Mouse (Mus musculus) hematopoietic stem cell, adult 5-6 weeks (primary cell): ENCODE data around the gene Pik3ca. TPM values are rescaled to one million over a fixed set of nuclear protein-coding genes. Genes with fewer than 3 reads are reported as not detected.
A peak's percentile ranks its signal among the peaks of the same experiment; 100 is the strongest.

ENCODE experiments used
- ATAC-seq, 2 experiments: fragments of 125-278 bp in 1 of 2; replicated peaks in 1 of 2; 2 replicates each; pipeline ENCODE4 v1.8.0; 2016 to 2017; ENCODE audit warnings: inconsistent platforms in 2 of 2, mild to moderate bottlenecking in 2 of 2, moderate number of reproducible peaks in 2 of 2, low read depth in 1 of 2, moderate TSS enrichment in 1 of 2; ENCODE audit not compliant: low FRiP score in 2 of 2, poor library complexity in 2 of 2, severe bottlenecking in 2 of 2, insufficient read depth in 1 of 2, low TSS enrichment in 1 of 2
- total RNA-seq: library from RNA; stranded (forward); fragments of 172-1452, 232-1000 nt; gene quantifications from 2 replicates; pipeline ENCODE4 v1.2.3, GENCODE M21; 2017

The Pik3ca gene
- total RNA-seq, 1 experiment from 2014 or later = 39.6 TPM

DNA sequence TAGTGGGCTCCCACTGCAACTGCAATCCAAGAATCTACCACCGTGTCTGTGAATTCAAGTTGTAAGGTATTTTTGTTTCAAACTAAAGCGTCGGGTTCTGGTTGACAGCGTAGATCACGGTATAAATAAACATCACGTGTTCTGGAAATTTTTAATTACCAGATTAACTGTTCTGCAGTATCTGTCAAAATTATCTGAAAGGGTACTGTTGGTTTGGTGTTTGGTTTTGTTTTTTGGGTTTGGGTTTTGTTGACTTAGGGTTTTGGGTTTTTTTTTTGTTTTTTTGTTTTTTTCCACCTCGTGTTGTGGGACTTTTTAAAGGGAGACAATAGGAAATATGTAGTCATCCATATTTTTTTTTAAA, 686 bp downstream of the Pik3ca start:
- ATAC-seq = no peak

DNA sequence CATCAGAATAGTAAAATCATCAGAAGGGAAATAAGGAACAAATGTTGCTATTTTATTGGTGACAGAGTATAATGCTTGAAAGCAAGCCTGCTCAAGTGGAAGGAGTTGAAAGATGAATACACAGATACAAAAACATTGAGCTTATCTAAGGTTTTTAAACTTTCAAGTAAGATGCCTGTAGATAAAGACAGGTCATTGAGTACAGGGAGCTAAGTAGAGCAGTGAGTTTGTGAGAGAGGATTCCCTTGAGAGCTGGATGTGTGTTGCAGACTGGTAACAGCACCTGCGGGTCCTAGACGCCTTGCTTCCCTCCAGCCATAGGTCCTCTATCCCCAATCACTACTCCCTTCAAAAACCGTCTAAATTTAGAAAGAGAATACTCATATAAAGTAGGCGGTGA, 1.2 kb downstream of the Pik3ca start:
- no peak for ATAC-seq

DNA sequence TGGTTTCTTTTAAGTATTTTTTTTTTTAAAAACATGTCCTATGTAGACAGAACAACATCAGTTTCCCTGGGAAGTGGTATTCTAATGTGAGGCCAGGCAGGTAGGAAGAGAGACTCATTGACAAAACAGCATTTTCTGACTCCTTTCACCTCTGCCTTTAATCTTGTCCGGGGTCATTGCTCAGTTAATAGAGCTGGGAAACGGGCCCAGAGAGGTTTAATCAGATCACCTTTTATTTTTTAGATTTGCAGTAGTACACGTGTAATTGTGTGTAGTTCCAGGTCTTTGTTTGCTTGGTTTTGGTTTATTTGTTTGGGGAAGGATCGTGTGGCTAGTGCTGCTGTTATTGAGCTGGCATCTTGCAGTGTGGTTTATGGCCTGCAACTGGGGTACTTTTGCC, 1.9 kb downstream of the Pik3ca start:
- no peak for ATAC-seq

DNA sequence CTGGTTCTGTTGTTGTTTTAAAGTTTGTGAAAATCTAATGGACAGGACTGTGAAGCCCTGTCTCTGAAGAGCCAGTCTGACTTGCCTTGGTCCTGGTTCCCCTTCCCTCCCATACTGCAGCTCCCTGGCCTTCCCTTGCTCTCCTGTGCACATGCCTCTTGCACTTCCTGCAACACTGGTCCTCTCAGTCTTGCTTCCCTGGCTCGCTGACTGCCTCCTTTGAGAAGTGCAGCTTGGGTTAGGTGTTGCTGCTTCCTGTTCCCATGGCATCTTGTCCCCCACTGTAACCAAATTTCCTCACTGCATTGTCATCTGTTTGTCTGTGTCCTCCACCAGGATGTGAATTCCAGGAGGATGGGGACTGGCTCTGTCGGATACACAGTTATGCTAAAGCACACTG, 2.5 kb downstream of the Pik3ca start:
- no peak for ATAC-seq

DNA sequence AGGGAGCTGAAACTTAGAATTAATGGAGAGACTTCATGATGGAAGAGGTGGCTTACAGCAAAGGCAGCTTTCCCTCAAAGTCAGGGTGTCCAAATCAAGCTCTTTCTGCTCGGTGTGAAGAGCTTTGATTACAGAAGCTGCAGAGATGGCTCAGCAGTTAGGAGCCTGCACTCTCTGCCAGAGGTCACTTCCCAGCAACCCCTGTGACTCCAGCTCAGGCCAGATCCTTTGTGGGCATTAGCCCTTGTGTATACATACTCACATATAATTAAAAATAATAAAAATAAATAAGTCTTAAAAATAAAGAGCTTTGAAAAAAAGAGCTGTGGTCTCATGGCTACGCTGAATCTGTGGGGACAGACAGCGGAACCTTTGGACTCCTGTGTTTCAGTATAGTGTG, 4.1 kb downstream of the Pik3ca start:
- ATAC-seq = no peak

DNA sequence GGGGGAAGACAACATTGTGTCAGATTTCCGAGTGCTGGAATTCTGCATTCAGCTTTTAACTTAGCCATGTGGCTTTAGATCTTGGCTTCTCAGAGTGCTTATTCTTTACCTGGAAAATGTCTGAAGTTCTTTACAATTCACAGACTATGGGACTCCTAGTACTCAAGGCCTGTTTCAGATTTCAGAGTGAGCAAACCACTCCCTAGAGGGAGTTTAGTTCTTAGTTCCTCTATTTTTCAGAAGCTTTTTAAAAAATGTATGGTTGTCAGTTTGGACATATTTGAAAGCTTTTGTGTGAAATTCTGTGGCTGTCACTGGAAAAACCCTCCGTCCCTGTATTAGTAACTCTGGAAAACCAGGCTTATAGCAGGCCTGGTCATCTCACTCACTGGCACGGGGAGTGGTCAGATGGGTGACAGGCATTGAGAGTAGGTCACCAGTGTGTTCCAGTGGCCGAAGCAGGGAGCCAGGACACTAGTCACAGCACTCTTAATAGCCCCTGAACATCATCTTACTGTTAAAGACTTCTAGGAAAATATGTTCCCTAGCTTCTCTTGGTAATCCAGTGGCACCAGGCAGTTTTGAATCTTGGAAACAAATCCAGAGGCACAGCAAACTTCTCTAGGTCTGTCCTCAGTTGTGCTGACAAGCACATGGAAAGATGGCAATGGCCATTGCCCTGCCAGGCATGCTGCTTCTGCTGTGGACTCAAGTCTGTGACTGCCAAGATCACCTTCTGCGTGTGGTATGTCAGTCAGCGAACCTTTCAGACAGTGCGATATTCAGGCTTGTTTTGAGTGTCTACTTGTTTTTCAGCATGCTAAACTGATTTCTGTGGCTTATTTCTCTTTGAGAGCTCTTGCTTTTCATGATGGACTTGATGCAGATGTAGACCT, 5.8 kb downstream of the Pik3ca start:
- ATAC-seq = peak in 1 of 2 experiments; percentile 34; a peak in 1 of 4 replicates

DNA sequence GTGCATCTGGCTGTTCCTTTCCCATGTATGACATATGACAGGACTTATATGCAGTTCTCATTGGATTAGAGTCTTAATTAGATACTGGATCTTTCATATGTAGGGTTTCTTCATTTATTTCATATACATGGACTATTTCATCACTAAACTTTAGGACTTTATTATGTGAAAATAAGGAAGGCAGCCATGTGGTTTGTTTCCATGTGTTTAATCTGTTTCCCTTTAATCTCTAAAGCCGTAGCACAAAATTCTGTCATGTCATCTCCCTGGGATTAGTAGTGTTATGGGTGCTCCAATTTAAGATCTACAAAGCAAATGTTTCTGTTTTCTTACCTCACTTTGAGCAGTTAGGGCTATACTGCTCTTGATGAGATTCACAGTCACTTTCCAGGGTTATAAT, 8.2 kb downstream of the Pik3ca start:
- ATAC-seq = no peak

DNA sequence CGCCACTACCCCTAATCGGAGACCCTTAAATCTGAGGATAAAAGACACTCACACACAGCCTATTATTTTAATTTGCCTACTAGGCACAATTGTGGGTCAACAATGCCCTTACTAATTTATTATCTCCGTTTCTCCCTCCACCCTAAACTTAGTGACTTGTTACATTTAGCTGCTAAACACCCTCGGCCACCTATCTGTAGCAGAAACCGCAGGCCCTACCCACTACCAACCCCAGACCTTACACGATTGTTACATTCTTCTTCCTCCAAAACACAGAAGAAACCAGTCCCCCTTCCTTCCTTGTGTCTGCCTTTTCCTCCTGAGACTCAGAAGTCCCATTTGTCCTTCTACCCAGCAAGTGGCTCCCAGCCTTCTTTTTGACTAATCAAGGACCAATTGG, 9.3 kb downstream of the Pik3ca start:
- no peak; a peak in 1 of 4 replicates for ATAC-seq

DNA sequence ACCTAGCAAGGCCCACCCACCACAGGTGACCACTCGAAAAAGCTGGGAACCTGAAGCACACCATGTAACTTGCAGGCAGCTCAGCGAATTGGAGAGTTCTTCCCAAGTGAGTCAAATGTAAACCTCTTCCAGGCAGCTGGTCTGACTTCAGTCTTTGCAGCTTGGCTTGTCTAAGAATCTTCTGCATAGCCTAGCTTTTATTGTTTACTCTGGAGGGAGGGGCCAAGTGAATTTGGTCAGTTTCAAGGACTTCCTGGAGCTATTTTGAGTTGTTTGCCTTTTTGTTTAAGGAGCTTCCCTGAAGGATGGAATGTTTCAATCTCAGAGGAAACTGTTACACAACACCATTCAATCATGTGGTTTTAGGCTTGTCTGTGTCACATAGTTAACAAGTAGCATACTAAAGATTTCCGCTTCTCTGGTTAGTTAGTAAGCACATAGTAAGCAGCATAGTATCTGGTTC, 11.4 kb downstream of the Pik3ca start:
- no peak; a peak in 1 of 4 replicates for ATAC-seq

DNA sequence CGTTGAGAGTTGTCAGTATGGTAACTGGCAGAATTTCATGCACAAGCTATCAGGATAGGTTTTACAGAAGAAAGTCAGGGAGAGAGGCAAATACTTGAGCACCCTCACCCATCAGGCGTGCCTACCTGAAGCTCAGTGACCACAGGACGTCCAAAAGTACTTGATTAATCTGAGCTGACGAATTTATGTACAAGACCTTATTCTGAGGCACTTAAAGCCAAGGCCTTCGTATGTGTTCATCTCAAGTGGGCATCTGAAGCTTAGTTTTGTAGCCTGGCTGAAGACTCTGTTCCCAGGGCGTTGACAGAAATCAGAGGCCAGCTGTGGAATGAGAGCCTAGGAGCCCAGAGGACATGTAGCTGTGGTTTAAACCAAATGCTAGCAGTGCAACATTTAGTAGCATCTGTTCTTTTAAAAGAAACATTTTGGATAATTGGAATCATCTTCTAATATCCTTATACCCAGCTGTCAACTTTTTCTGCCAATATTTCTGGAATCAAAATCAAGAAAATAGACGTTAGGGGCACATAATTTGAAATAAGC, 15.1 kb downstream of the Pik3ca start:
- ATAC-seq = no peak

DNA sequence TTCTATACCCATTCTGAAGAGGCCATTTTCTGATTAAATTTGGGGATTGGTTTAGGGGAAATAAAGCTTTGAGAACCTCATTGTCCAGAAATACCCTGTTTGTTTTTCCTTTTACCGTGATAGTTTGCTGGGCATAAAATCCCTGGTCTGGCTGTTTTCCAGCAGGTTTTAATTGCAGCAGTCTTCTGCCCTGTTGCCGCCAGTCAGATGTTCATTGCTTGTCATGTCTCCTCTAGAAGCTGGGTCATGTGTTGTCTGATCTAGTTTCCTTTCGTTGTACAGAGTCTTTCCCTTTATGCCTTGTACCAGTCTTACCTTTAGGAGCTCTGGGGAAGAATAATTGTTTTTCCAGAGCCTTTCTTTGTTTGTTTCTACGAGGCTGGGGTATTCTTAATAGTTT, 16.9 kb downstream of the Pik3ca start:
- no peak for ATAC-seq

DNA sequence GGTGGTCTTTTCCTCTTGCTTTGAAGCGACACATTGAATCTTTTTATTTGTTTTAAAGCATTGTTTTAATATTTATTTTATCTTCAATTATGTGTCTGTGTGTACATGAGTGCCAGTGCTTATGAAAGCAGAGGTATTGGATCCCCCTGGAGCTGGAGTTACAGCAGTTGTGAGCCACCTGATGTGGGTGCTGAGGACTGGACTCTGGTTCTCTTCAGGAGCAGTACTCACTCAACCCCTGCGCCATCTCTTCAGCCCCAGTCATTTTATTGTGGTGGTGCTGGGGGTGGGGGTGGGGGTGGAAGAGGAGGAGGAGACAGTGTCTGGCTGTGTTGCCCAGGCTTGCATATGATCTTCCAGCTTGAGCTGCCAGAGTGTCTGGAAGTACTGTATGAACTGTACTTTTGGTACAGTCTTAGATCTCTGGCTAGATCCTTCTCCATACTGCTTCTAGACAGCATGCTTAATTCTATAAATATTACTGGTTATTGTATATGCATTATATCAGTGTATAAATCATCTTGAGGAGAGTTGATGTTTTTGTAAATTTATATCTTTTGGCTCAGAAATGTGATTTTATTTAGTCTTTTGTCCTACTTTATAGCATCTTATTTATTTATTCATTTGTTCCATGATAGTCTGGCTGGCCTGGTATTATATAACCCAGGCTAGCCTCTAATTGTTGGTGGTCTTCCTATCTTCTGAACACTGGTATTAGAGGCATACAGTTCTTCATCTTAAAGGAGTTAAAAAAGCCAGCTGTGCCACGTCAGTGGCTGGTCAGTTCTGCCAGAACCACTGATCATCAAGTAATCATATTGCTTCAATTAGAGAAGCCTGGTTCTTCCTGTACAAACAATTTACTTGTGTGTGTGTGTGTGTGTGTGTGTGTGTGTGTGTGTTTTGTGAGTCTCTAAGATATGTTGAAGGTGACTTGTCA, 18.2 kb downstream of the Pik3ca start:
- no peak for ATAC-seq

DNA sequence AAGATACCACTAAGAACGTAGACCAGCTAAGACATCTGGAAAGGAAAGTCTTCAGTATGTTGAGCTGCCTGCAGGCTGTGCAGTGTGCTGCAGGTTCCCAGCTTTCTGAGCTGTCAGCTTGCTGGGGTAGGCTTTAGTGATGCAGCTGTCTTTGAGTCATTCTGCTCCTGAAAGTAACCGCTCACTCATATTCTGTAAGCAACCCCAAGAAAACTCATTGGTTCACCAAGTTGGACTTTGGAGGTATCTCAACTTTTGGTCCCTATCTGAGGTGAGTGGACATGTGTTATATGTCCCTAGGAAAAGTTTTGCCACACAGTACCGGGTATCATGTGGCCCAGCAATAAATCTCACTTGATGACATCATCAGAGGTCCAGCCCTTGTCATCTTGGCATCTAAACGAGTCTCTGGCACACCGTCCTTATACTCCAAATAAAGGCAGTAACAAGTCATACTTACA, 20.3 kb downstream of the Pik3ca start:
- no peak for ATAC-seq

GRCm38 (mm10) chr3:32419866-32420265, 22.4 kb downstream of the Pik3ca start:
- ATAC-seq = no peak

GRCm38 (mm10) chr3:32421115-32422054, 23.9 kb downstream of the Pik3ca start:
- 0 out of 4 replicates have a peak, but pooled peaks have one; percentile 12 for ATAC-seq

- ATAC-seq = peak; percentile 60 to 79
Measured at GRCm38 (mm10) chr3:32427695-32428094, 30.2 kb downstream of the Pik3ca start.

GRCm38 (mm10) chr3:32428361-32428760, 30.9 kb downstream of the Pik3ca start:
- ATAC-seq = no peak
